Mouse (Mus musculus) CH12F3 (cell line): ENCODE results near the gene Dbh.

ENCODE experiments used
- in situ Hi-C: fragments of 300-500 bp; cut with MboI; formaldehyde crosslinking; loops from 2 replicates; pipeline ENCODE4 v1.14.3; 2020; ENCODE audit warnings: low sequenced_read_pairs

Gene Dbh

GRCm38 (mm10) chr2:27162656-27163055 lies 2.4 kb upstream of the Dbh start:
- in situ Hi-C loops: no loop called here

GRCm38 (mm10) chr2:27163851-27164250 lies 1.2 kb upstream of the Dbh start:
- in situ Hi-C loops: no loop called here

- in situ Hi-C loops: no loop called here
Measured at GRCm38 (mm10) chr2:27166074-27166473, 1.0 kb downstream of the Dbh start.

- in situ Hi-C loops: no loop called here
Measured at GRCm38 (mm10) chr2:27166999-27167398, 2.0 kb downstream of the Dbh start.

GRCm38 (mm10) chr2:27174242-27174641 lies 9.2 kb downstream of the Dbh start:
- in situ Hi-C loops: no loop called here

- in situ Hi-C loops: no loop called here
Measured at GRCm38 (mm10) chr2:27175696-27176267, 10.7 kb downstream of the Dbh start.

- in situ Hi-C loops: no loop called here
Measured at GRCm38 (mm10) chr2:27179101-27179500, 14.1 kb downstream of the Dbh start.

- in situ Hi-C loops: no loop called here
Measured at GRCm38 (mm10) chr2:27181907-27182306, 16.9 kb downstream of the Dbh start.

- in situ Hi-C loops: no loop called here
Measured at GRCm38 (mm10) chr2:27183734-27184133, 18.7 kb downstream of the Dbh start.

- in situ Hi-C loops: no loop called here
Measured at GRCm38 (mm10) chr2:27187531-27187930, 22.5 kb downstream of the Dbh start.

GRCm38 (mm10) chr2:27189994-27190393 lies 25.0 kb downstream of the Dbh start:
- in situ Hi-C loops: no loop called here

GRCm38 (mm10) chr2:27198551-27199246 lies 33.7 kb downstream of the Dbh start:
- in situ Hi-C loops: no loop called here

GRCm38 (mm10) chr2:27200586-27200985 lies 35.6 kb downstream of the Dbh start:
- in situ Hi-C loops: no loop called here

- in situ Hi-C loops: no loop called here
Measured at GRCm38 (mm10) chr2:27205666-27206065, 40.6 kb downstream of the Dbh start.

- in situ Hi-C loops: no loop called here
Measured at GRCm38 (mm10) chr2:27206128-27206797, 41.2 kb downstream of the Dbh start.

GRCm38 (mm10) chr2:27207126-27207525 lies 42.1 kb downstream of the Dbh start:
- in situ Hi-C loops: no loop called here

- in situ Hi-C loops: no loop called here
Measured at GRCm38 (mm10) chr2:27209370-27209769, 44.3 kb downstream of the Dbh start.

GRCm38 (mm10) chr2:27209816-27210215 lies 44.8 kb downstream of the Dbh start:
- in situ Hi-C loops: no loop called here

GRCm38 (mm10) chr2:27210255-27210654 lies 45.2 kb downstream of the Dbh start:
- in situ Hi-C loops: no loop called here

- in situ Hi-C loops: no loop called here
Measured at GRCm38 (mm10) chr2:27210676-27211210, 45.7 kb downstream of the Dbh start.

GRCm38 (mm10) chr2:27211966-27212893 lies 47.2 kb downstream of the Dbh start:
- in situ Hi-C loops: no loop called here
